Mouse (Mus musculus) midbrain, embryonic 13.5 days (tissue): ENCODE data around the gene Pla2g2c. TPM values are rescaled to one million over a fixed set of nuclear protein-coding genes. Genes with fewer than 3 reads are reported as not detected.

Source experiments
- ATAC-seq: fragments of 200-750 bp; cut with Nextera tagmentation; 2 replicates; pipeline ENCODE4 v1.8.0; 2017; ENCODE audit warnings: mild to moderate bottlenecking, moderate TSS enrichment, moderate library complexity
- H3K27ac ChIP-seq: fragments of 300-500 bp; sonication (generic); 2 replicates; pipeline ENCODE4 v1.5.1; 2015; ENCODE audit warnings: inconsistent platforms, mild to moderate bottlenecking, moderate library complexity
- H3K27me3 ChIP-seq: fragments of 300-500 bp; sonication (generic); 2 replicates; pipeline ENCODE4 v1.6.1; 2015; ENCODE audit warnings: mild to moderate bottlenecking, inconsistent platforms
- H3K36me3 ChIP-seq: fragments of 300-500 bp; sonication (generic); 2 replicates; pipeline ENCODE4 v1.6.1; 2015; ENCODE audit warnings: mild to moderate bottlenecking, inconsistent platforms
- H3K4me1 ChIP-seq: fragments of 300-500 bp; sonication (generic); replicated peaks from 2 replicates; pipeline ENCODE4 v1.6.1; 2015; ENCODE audit warnings: inconsistent platforms
- H3K4me2 ChIP-seq: fragments of 300-500 bp; sonication (generic); replicated peaks from 2 replicates; pipeline ENCODE4 v1.6.1; 2015; ENCODE audit warnings: moderate library complexity, mild to moderate bottlenecking, inconsistent platforms
- H3K4me3 ChIP-seq: fragments of 300-500 bp; sonication (generic); replicated peaks from 2 replicates; pipeline ENCODE4 v1.5.1; 2015; ENCODE audit warnings: mild to moderate bottlenecking, inconsistent platforms
- H3K9ac ChIP-seq: fragments of 300-500 bp; sonication (generic); replicated peaks from 2 replicates; pipeline ENCODE4 v1.6.1; 2015; ENCODE audit warnings: mild to moderate bottlenecking, inconsistent platforms
- H3K9me3 ChIP-seq: fragments of 300-500 bp; sonication (generic); 2 replicates; pipeline ENCODE4 v1.6.1; 2016; ENCODE audit warnings: mild to moderate bottlenecking, inconsistent platforms
- WGBS: fragments of 180-500 bp; shearing (Covaris S2); methylation state at CpG from one replicate; pipeline ENCODE4 v1.1.7; 2015; 5-methylcytosine and 5-hydroxymethylcytosine counted together
- polyA plus RNA-seq: library from polyadenylated mRNA; unstranded; fragments of >200 nt; fragmentation: Nextera tagmentation; extraction: Ambion mirVana; gene quantifications from 2 replicates; pipeline ENCODE4 v1.2.1, GENCODE M21; 2015

Gene Pla2g2c
- 0.66 and 0.73 TPM in 2 replicates for polyA plus RNA-seq

DNA sequence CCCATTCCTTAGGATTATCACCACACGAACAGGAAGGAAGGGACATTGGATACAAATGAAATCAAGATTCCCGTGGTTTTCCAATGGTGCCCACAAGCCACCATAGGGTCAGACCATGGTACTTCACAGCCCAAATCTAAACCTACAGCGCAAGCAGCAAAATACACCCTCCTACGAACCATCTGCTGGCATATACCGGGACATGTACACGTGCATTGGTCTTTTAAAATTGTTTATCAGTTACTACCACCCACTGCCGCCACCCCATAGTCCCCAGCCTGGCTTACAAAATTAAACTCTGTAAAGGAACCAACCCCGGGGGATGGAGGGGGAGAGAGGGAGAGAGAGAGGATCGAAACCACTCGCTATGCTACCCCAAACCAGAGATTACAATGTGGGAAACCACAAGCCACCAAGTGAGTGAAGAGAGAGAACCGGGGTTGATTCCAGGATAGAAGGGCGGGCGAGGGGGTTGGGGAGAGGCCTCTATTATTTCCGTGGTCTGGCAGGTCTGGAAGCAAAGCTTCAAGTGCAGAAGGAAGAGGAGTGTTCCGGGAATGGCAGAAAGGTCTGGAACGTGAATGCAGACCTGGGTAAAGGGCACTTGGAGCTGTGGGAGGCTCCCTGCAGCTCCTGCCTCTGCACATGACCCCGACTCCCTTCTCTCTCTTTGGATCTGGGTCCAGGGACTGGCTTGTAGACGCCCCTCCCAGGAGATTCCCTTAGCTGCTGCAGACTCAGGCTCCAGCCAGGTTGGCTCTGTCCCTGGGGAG, at the start of gene Pla2g2c:
Gene Pla2g2c, plus strand, starts transcription at position 439 of the 773 bp plus-strand sequence.
- ATAC-seq, result no peak; the same call in 1 of the 2 replicates
- Histone ChIP-seq H3K4me3 (peak within 1 kb of the TSS; percentile 31), H3K9ac (peak within 1 kb of the TSS; percentile 58), H3K36me3 (no peaks in the 10 kb centered on the region), H3K9me3 (no peaks in the 10 kb centered on the region), H3K4me1 (peaks cover 25% of the 10 kb centered on the region), H3K27ac (peak within 1 kb of the TSS; percentile 21; the same call in 1 of the 2 replicates), H3K4me2 (peak within 1 kb of the TSS; percentile 65), H3K27me3 (no peaks in the 10 kb centered on the region)
- WGBS, result 57% methylated on average over 18 of the region's 18 CpGs

GRCm38 (mm10) chr4:138676480-138676879, 48.1 kb upstream of the Pla2g2c start:
- Histone ChIP-seq H3K9ac (no peak overlapping the region), H3K36me3 (no peaks in the 10 kb centered on the region), H3K27me3 (peaks cover 39% of the 10 kb centered on the region), H3K9me3 (no peaks in the 10 kb centered on the region), H3K4me1 (peaks cover 23% of the 10 kb centered on the region), H3K4me2 (no peak overlapping the region), H3K4me3 (no peak overlapping the region), H3K27ac (no peak overlapping the region)
- 16% methylated on average over 16 of the region's 16 CpGs for WGBS
- no peak for ATAC-seq

DNA sequence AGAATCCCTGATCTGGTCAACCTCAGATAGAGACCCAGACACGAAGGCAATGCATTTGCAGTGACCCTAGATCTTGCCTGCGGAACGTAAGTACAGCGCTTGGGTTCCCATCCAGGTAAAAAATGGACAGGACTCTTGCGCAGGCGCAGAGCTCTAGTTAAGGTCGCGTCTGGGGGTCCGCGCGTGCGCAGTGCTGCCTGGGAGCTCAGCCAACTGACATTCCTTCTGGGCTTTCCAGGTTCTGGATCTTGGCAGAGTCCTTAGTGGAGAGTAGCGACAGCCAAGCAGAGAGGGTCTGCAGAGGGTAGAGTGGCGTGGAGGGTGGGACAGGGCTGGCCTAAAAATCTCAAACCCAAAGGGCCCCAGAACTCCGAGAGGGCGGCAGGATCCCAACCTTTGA, 47.0 kb upstream of the Pla2g2c start:
- peak overlapping the region; percentile 28 for H3K4me3 ChIP-seq

GRCm38 (mm10) chr4:138680124-138680523, 44.5 kb upstream of the Pla2g2c start:
- Histone ChIP-seq H3K27ac (no peak overlapping the region), H3K9me3 (no peaks in the 10 kb centered on the region), H3K9ac (no peak overlapping the region), H3K36me3 (no peaks in the 10 kb centered on the region), H3K4me1 (peaks cover 21% of the 10 kb centered on the region), H3K4me2 (no peak overlapping the region), H3K4me3 (no peak overlapping the region), H3K27me3 (peaks cover 23% of the 10 kb centered on the region)
- ATAC-seq, result no peak
- WGBS, result 80% methylated on average over 4 of the region's 4 CpGs

More for the DNA sequence above, 47.0 kb upstream of the Pla2g2c start:
- peaks cover 15% of the 10 kb centered on the region for H3K4me1 ChIP-seq
- H3K9ac ChIP-seq, result no peak overlapping the region
- ATAC-seq, result peak; percentile 63; the same call in 1 of the 2 replicates
- H3K4me2 ChIP-seq, result peak overlapping the region; percentile 53
- H3K36me3 ChIP-seq, result no peaks in the 10 kb centered on the region
- H3K27me3 ChIP-seq, result peaks cover 39% of the 10 kb centered on the region
- H3K27ac ChIP-seq, result peak overlapping the region; percentile 35; the same call in 1 of the 2 replicates
- WGBS, result 19% methylated on average over 16 of the region's 16 CpGs
- no peaks in the 10 kb centered on the region for H3K9me3 ChIP-seq

GRCm38 (mm10) chr4:138682760-138683159, 41.8 kb upstream of the Pla2g2c start:
- peak overlapping the region; percentile 66 for H3K27ac ChIP-seq
- H3K4me1 ChIP-seq, result peaks cover 16% of the 10 kb centered on the region
- peak; percentile 72; the same call in 1 of the 2 replicates for ATAC-seq
- 0 out of 2 replicates have a peak, but pooled peaks cover 17% of the 10 kb centered on the region for H3K27me3 ChIP-seq
- no peaks in the 10 kb centered on the region for H3K36me3 ChIP-seq
- H3K4me3 ChIP-seq, result no peak overlapping the region
- H3K9ac ChIP-seq, result 0 out of 2 replicates have a peak overlapping the region, but pooled peaks have one; percentile 20
- H3K4me2 ChIP-seq, result no peak overlapping the region
- H3K9me3 ChIP-seq, result no peaks in the 10 kb centered on the region
- 31% methylated on average over 2 of the region's 2 CpGs for WGBS

DNA sequence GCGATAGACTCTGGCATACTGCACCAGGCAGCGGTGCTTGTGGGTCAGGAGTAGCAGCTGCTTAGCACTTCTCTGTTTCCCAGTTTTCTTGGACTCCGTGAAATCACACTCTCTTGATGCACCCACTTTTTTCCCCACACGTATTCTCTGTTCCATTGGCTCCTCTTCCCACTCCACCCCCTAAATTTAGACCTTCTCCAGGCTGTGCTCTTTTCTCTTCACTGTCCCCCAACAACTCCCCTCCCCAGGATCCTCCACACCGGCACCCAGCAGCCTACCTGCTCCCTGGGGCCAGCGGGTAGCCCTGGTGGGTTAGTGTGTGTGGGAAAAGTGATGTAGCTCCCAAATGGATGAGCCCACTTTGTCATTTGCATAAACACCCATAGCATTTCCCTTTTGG, 38.8 kb upstream of the Pla2g2c start:
- WGBS, result 84% methylated on average over 6 of the region's 6 CpGs
- Histone ChIP-seq H3K4me3 (no peak overlapping the region), H3K4me2 (no peak overlapping the region), H3K4me1 (peaks cover 34% of the 10 kb centered on the region), H3K36me3 (no peaks in the 10 kb centered on the region), H3K9ac (no peak overlapping the region), H3K9me3 (no peaks in the 10 kb centered on the region), H3K27ac (0 out of 2 replicates have a peak overlapping the region, but pooled peaks have one; percentile 5), H3K27me3 (peaks cover 7% of the 10 kb centered on the region; the same call in 1 of the 2 replicates)
- no peak for ATAC-seq

DNA sequence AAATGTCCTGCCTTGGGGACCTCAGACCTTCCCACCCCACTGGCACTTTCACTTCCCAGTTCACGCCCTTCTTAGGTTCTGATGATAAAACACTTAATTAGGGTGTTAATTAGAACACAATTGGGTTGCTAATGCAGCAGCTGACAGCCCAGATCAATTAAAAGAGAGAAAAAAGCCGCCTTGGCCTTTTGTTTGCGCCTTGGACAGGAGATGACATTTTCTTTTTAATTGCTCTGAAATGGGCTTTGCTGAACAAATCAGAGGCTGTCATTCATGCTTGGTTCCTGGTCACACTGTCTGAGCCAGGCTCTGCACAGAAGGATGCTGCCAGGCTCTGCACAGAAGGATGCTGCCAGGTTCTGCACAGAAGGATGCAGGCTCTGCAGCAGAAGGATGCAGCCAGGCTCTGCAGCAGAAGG, 35.5 kb upstream of the Pla2g2c start:
- H3K9me3 ChIP-seq, result no peaks in the 10 kb centered on the region
- peak; percentile 74; the same call in 1 of the 2 replicates for ATAC-seq
- peaks cover 13% of the 10 kb centered on the region for H3K27me3 ChIP-seq
- H3K4me2 ChIP-seq, result no peak overlapping the region
- no peak overlapping the region for H3K4me3 ChIP-seq
- peak overlapping the region; percentile 62; the same call in 1 of the 2 replicates for H3K27ac ChIP-seq
- 14% methylated on average over 3 of the region's 3 CpGs for WGBS
- H3K36me3 ChIP-seq, result no peaks in the 10 kb centered on the region
- H3K9ac ChIP-seq, result no peak overlapping the region
- peaks cover 56% of the 10 kb centered on the region for H3K4me1 ChIP-seq

GRCm38 (mm10) chr4:138690561-138690960, 34.0 kb upstream of the Pla2g2c start:
- WGBS, result 1% methylated on average over 4 of the region's 4 CpGs
- H3K4me1 ChIP-seq, result peaks cover 63% of the 10 kb centered on the region
- peak overlapping the region; percentile 62; the same call in 1 of the 2 replicates for H3K27ac ChIP-seq

DNA sequence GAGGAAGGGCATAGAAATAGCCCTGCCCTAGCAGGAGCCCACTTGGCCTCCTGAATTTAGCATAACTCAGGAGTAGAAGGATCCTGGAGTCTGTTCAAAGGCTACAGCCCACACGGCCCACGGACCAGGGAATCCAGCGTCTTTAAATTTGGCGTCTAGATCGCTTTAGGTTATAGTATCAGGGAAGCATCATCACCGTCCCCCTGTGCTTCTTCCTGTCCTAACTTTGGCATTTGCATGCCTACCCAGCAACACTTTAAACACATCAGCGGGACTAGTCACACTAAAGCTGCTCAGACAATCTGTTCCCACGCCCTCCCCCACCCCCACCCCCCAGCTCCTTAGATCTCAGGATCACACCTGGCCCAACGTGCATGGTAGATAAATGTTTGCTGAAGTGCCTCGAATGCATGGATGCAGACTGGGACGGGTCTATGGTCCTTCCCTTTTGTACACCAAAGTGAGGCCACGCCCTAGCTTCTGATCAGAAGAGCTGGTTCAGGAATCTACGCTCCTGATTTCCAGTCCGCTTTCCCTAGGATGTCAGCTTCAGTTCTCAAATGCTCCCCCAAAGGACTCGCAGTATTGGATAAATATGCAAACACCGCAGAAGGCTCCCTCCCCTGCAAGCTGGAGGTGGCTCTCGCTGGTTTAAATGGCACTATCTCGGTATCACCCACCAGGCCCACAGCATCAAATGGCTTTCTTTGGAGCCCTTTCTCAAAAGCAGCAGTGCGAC, 33.0 kb upstream of the Pla2g2c start:
- Histone ChIP-seq H3K27ac (no peak overlapping the region), H3K36me3 (no peaks in the 10 kb centered on the region), H3K9ac (no peak overlapping the region), H3K4me2 (no peak overlapping the region), H3K9me3 (no peaks in the 10 kb centered on the region), H3K4me3 (no peak overlapping the region), H3K27me3 (peaks cover 8% of the 10 kb centered on the region), H3K4me1 (peaks cover 68% of the 10 kb centered on the region)
- WGBS, result 12% methylated on average over 19 of the region's 19 CpGs
- no peak for ATAC-seq

More at GRCm38 (mm10) chr4:138690561-138690960, 34.0 kb upstream of the Pla2g2c start:
- Histone ChIP-seq H3K4me2 (no peak overlapping the region), H3K36me3 (no peaks in the 10 kb centered on the region), H3K27me3 (peaks cover 12% of the 10 kb centered on the region), H3K9me3 (no peaks in the 10 kb centered on the region), H3K4me3 (no peak overlapping the region), H3K9ac (no peak overlapping the region)
- ATAC-seq, result no peak

- Histone ChIP-seq H3K27me3 (peaks cover 8% of the 10 kb centered on the region), H3K36me3 (no peaks in the 10 kb centered on the region), H3K9ac (no peak overlapping the region), H3K9me3 (no peaks in the 10 kb centered on the region), H3K4me2 (no peak overlapping the region), H3K4me3 (no peak overlapping the region), H3K4me1 (peaks cover 74% of the 10 kb centered on the region), H3K27ac (peak overlapping the region; percentile 21; the same call in 1 of the 2 replicates)
- 0 out of 2 replicates have a peak, but pooled peaks have one; percentile 34 for ATAC-seq
- WGBS, result 20% methylated on average over 12 of the region's 12 CpGs
Measured at GRCm38 (mm10) chr4:138693043-138693692, 31.4 kb upstream of the Pla2g2c start.

DNA sequence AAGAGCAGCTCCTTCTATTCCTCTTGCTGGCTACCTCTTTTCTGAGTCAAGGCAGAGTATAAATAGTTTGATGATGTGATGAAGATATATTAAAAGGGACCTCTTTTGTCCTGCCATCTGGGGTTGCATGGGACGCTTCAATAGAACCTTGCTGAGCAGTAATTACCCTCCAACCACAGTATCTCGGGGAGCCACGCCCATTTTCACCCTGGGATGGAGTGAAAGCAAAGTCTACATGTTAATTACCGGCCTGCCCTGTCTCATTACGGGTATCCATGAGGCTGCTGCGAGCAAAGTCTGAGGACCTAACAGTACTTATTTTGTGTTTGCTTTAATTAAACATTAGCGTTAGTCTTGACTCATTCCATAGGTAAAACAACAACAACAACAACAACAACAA, 27.9 kb upstream of the Pla2g2c start:
- Histone ChIP-seq H3K4me2 (no peak overlapping the region), H3K9me3 (no peaks in the 10 kb centered on the region), H3K36me3 (no peaks in the 10 kb centered on the region), H3K27ac (no peak overlapping the region), H3K4me3 (no peak overlapping the region), H3K27me3 (peaks cover 2% of the 10 kb centered on the region; the same call in 1 of the 2 replicates), H3K4me1 (peaks cover 42% of the 10 kb centered on the region), H3K9ac (no peak overlapping the region)
- no peak for ATAC-seq
- 14% methylated on average over 7 of the region's 7 CpGs for WGBS
